Mouse (Mus musculus): ENCODE measurements around the gene 4930452B06Rik. TPM values are rescaled to one million over a fixed set of nuclear protein-coding genes. Genes with fewer than 3 reads are reported as not detected.

Gene 4930452B06Rik
- polyA plus RNA-seq, 1 experiment from 2014 or later: 5.0 TPM

GRCm38 (mm10) chr14:8422833-8423232 lies 243.2 kb downstream of the 4930452B06Rik start:
- no peak for DNase-seq (ENCODE audit: low spot score)
- no peak overlapping the region for H3K4me3 ChIP-seq (ENCODE audit: low read depth, low read length)
- H3K27me3 ChIP-seq (ENCODE audit: control insufficient read depth, insufficient read depth, low read length): no peaks in the 10 kb centered on the region
- no peak overlapping the region for H3K4me2 ChIP-seq (replicated peaks; ENCODE audit: low read depth)
- no peaks in the 10 kb centered on the region for H3K4me1 ChIP-seq (replicated peaks; ENCODE audit: control insufficient read depth, insufficient read depth)
- H3K36me3 ChIP-seq (ENCODE audit: control insufficient read depth, insufficient read depth, low read length): no peaks in the 10 kb centered on the region
- TF ChIP-seq EP300 (optimal IDR thresholded peaks at IDR 0.05) (no peak), CTCF (IDR thresholded peaks at IDR 0.05; ENCODE audit: low read depth) (no peak)
- WGBS: 88% methylated on average over 3 of the region's 3 CpGs
- no peak overlapping the region for H3K27ac ChIP-seq (replicated peaks)
- no peaks in the 10 kb centered on the region for H3K9me3 ChIP-seq (ENCODE audit: control insufficient read depth, low read length)
- no peak overlapping the region for H3K9ac ChIP-seq (ENCODE audit: low read length)
- ATAC-seq (ENCODE audit: low FRiP score, low TSS enrichment): no peak

DNA sequence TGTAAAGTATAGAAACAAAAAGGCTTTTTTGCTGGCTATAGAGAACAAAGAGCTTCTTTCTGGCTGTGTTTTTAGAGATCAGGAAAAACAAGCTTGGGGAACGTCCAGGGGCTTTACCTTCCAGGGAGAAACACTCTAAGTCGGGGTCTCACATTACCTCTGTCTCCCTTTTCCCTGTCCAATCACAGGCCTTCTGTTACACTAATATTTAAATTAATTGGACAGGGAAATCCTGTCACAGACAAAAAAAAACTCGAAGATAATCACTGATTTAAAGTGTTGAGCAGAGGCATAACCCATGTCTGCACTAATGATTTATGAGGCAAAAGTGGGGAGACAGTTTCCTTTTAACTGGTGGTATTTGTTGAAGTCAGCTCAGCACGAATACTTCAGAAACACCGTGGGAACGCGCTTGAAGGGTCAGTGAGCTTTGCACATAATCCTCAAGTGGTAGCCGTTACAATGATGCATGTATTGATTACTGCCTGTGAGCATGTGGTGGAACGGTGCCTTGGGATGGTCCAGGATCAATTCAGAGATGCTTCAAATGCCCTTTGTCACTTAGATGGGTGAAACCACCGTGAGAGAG lies 244.7 kb downstream of the 4930452B06Rik start:
- 19% methylated on average over 10 of the region's 10 CpGs for WGBS

DNA sequence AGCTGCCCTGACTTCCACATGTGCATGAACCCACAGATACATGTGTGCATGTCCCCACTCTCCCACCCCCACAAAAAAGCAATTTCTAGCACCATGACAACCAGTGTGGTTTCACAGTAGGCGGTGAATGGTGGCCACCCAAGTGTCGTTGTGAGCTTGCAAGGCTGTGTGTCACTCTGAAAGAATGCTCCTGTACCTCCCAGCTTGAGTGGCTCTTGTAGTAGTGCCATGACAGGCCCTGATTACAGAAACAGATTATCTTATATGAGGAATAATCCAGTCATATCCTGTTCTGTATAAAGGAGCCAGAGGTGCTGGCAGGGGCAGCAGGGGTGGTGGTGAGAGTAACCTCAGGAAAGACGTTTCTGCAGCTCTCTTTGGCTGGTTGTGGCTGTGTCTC lies 247.4 kb downstream of the 4930452B06Rik start:
- H3K36me3 ChIP-seq (ENCODE audit: control insufficient read depth, insufficient read depth, low read length): no peaks in the 10 kb centered on the region
- no peaks in the 10 kb centered on the region for H3K4me1 ChIP-seq (replicated peaks; ENCODE audit: control insufficient read depth, insufficient read depth)
- no peaks in the 10 kb centered on the region for H3K27me3 ChIP-seq (ENCODE audit: control insufficient read depth, insufficient read depth, low read length)
- ATAC-seq (ENCODE audit: low FRiP score, low TSS enrichment): no peak
- H3K27ac ChIP-seq (replicated peaks): no peak overlapping the region
- no peak overlapping the region for H3K4me2 ChIP-seq (replicated peaks; ENCODE audit: low read depth)
- H3K4me3 ChIP-seq (ENCODE audit: low read depth, low read length): no peak overlapping the region
- H3K9me3 ChIP-seq (ENCODE audit: control insufficient read depth, low read length): no peaks in the 10 kb centered on the region
- no peak for DNase-seq (ENCODE audit: low spot score)
- no peak overlapping the region for H3K9ac ChIP-seq (ENCODE audit: low read length)
- TF ChIP-seq CTCF (IDR thresholded peaks at IDR 0.05; ENCODE audit: low read depth): no peak
- TF ChIP-seq EP300 (optimal IDR thresholded peaks at IDR 0.05): no peak
- WGBS: 45% methylated on average over 3 of the region's 3 CpGs

More for the DNA sequence above, 244.7 kb downstream of the 4930452B06Rik start:
- Histone ChIP-seq H3K27ac (replicated peaks) (no peak overlapping the region), H3K9me3 (ENCODE audit: control insufficient read depth, low read length) (no peaks in the 10 kb centered on the region), H3K4me2 (replicated peaks; ENCODE audit: low read depth) (no peak overlapping the region), H3K4me3 (ENCODE audit: low read depth, low read length) (no peak overlapping the region), H3K9ac (ENCODE audit: low read length) (no peak overlapping the region), H3K36me3 (ENCODE audit: control insufficient read depth, insufficient read depth, low read length) (no peaks in the 10 kb centered on the region), H3K27me3 (ENCODE audit: control insufficient read depth, insufficient read depth, low read length) (no peaks in the 10 kb centered on the region), H3K4me1 (replicated peaks; ENCODE audit: control insufficient read depth, insufficient read depth) (no peaks in the 10 kb centered on the region)
- no peak for ATAC-seq (ENCODE audit: low FRiP score, low TSS enrichment)
- no peak for DNase-seq (ENCODE audit: low spot score)
- no peak for TF ChIP-seq CTCF (IDR thresholded peaks at IDR 0.05; ENCODE audit: low read depth)
- no peak for TF ChIP-seq EP300 (optimal IDR thresholded peaks at IDR 0.05)

- H3K9me3 ChIP-seq (ENCODE audit: control insufficient read depth, low read length): no peaks in the 10 kb centered on the region
- 78% methylated on average over 6 of the region's 6 CpGs for WGBS
- no peak overlapping the region for H3K9ac ChIP-seq (ENCODE audit: low read length)
- no peaks in the 10 kb centered on the region for H3K4me1 ChIP-seq (replicated peaks; ENCODE audit: control insufficient read depth, insufficient read depth)
- H3K27me3 ChIP-seq (ENCODE audit: control insufficient read depth, insufficient read depth, low read length): no peaks in the 10 kb centered on the region
- DNase-seq (ENCODE audit: low spot score) (no peak), ATAC-seq (ENCODE audit: low FRiP score, low TSS enrichment) (no peak)
- H3K4me2 ChIP-seq (replicated peaks; ENCODE audit: low read depth): no peak overlapping the region
- H3K4me3 ChIP-seq (ENCODE audit: low read depth, low read length): no peak overlapping the region
- no peaks in the 10 kb centered on the region for H3K36me3 ChIP-seq (ENCODE audit: control insufficient read depth, insufficient read depth, low read length)
- no peak for TF ChIP-seq CTCF (IDR thresholded peaks at IDR 0.05; ENCODE audit: low read depth)
- TF ChIP-seq EP300 (optimal IDR thresholded peaks at IDR 0.05): no peak
- no peak overlapping the region for H3K27ac ChIP-seq (replicated peaks)
Measured at GRCm38 (mm10) chr14:8405946-8406345, 260.1 kb downstream of the 4930452B06Rik start.

DNA sequence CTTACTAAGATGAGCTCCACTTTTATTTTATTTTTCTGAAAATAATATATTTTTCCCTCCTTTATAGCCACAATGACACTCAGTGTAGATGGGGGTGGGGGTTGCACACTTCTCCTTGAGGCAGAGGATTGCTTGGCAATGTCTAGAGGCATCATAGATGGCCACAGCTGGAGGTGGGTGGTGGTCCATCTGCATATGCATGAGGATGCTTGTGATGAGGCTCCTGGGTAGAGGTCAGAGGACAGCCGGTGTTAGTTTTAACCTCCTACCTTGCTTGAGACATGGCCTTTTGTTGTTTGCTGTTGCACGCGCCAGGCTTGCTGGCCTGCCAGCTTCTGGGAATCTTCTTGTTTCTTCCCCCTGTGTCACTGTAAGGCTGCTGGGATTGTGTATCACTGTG lies 262.7 kb downstream of the 4930452B06Rik start:
- no peak overlapping the region for H3K4me2 ChIP-seq (replicated peaks; ENCODE audit: low read depth)
- no peaks in the 10 kb centered on the region for H3K4me1 ChIP-seq (replicated peaks; ENCODE audit: control insufficient read depth, insufficient read depth)
- no peaks in the 10 kb centered on the region for H3K36me3 ChIP-seq (ENCODE audit: control insufficient read depth, insufficient read depth, low read length)
- no peaks in the 10 kb centered on the region for H3K9me3 ChIP-seq (ENCODE audit: control insufficient read depth, low read length)
- no peaks in the 10 kb centered on the region for H3K27me3 ChIP-seq (ENCODE audit: control insufficient read depth, insufficient read depth, low read length)
- DNase-seq (ENCODE audit: low spot score) (no peak), ATAC-seq (ENCODE audit: low FRiP score, low TSS enrichment) (no peak)
- TF ChIP-seq EP300 (optimal IDR thresholded peaks at IDR 0.05): no peak
- TF ChIP-seq CTCF (IDR thresholded peaks at IDR 0.05; ENCODE audit: low read depth): no peak
- no peak overlapping the region for H3K9ac ChIP-seq (ENCODE audit: low read length)
- 94% methylated on average over 3 of the region's 3 CpGs for WGBS
- no peak overlapping the region for H3K27ac ChIP-seq (replicated peaks)
- no peak overlapping the region for H3K4me3 ChIP-seq (ENCODE audit: low read depth, low read length)

GRCm38 (mm10) chr14:8398507-8398906 lies 267.5 kb downstream of the 4930452B06Rik start:
- DNase-seq (ENCODE audit: low spot score) (no peak), ATAC-seq (ENCODE audit: low FRiP score, low TSS enrichment) (no peak)
- Histone ChIP-seq H3K4me1 (replicated peaks; ENCODE audit: control insufficient read depth, insufficient read depth) (no peaks in the 10 kb centered on the region), H3K4me2 (replicated peaks; ENCODE audit: low read depth) (no peak overlapping the region), H3K27ac (replicated peaks) (no peak overlapping the region), H3K9ac (ENCODE audit: low read length) (no peak overlapping the region), H3K27me3 (ENCODE audit: control insufficient read depth, insufficient read depth, low read length) (no peaks in the 10 kb centered on the region), H3K36me3 (ENCODE audit: control insufficient read depth, insufficient read depth, low read length) (no peaks in the 10 kb centered on the region), H3K9me3 (ENCODE audit: control insufficient read depth, low read length) (no peaks in the 10 kb centered on the region), H3K4me3 (ENCODE audit: low read depth, low read length) (no peak overlapping the region)
- TF ChIP-seq EP300 (optimal IDR thresholded peaks at IDR 0.05) (no peak), CTCF (IDR thresholded peaks at IDR 0.05; ENCODE audit: low read depth) (no peak)
